Mouse (Mus musculus) brain, adult 2 months (tissue): ENCODE data around the gene Fbxw15.
"Not testable (repeated sequence)": the region's sequence is repeated elsewhere in the genome, so short reads cannot be mapped to it uniquely, and the experiment has no call there.

Experiments used
- DNase-seq: peaks from one replicate; pipeline ENCODE4 v3.0.0; 2011; ENCODE audit warnings: low read depth, low spot score

Fbxw15 gene

GRCm38 (mm10) chr9:109568162-109568561 lies at the start of gene Fbxw15:
Fbxw15 (minus strand) TSS chr9:109568262.
- DNase-seq: not testable (repeated sequence)

GRCm38 (mm10) chr9:109606837-109607236 lies 38.8 kb upstream of the Fbxw15 start:
- peak; percentile 51 for DNase-seq

- not testable (repeated sequence) for DNase-seq
Observed at GRCm38 (mm10) chr9:109602128-109602527, 34.1 kb upstream of the Fbxw15 start.

GRCm38 (mm10) chr9:109597226-109597625 lies 29.2 kb upstream of the Fbxw15 start:
- DNase-seq: no peak

GRCm38 (mm10) chr9:109594866-109595265 lies 26.8 kb upstream of the Fbxw15 start:
- DNase-seq: no peak

- DNase-seq: no peak
Observed at GRCm38 (mm10) chr9:109565546-109565945, 2.5 kb downstream of the Fbxw15 start.

GRCm38 (mm10) chr9:109562106-109562505 lies 6.0 kb downstream of the Fbxw15 start:
- DNase-seq: not testable (repeated sequence)

GRCm38 (mm10) chr9:109552483-109552882 lies 15.6 kb downstream of the Fbxw15 start:
- peak; percentile 81 for DNase-seq

- DNase-seq: not testable (repeated sequence)
Observed at GRCm38 (mm10) chr9:109549666-109550065, 18.4 kb downstream of the Fbxw15 start.

- DNase-seq: no peak
Observed at GRCm38 (mm10) chr9:109523385-109524064, 44.5 kb downstream of the Fbxw15 start.
